21 mouse cellular contexts compared by ENCODE assay signal in the genomic region with DNA sequence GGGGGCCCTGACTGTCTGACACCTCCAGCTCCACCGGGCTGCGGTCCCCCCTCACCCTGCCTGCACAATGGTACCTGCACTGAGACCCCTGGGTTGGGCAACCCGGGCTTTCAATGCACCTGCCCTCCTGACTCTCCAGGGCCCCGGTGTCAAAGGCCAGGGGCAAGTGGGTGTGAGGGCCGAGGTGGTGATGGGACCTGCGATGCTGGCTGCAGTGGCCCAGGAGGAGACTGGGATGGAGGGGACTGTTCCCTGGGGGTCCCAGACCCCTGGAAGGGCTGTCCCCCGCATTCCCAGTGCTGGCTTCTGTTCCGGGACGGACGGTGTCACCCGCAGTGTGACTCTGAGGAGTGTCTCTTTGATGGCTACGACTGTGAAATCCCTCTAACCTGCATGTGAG. TPM values are rescaled to one million over a fixed set of nuclear protein-coding genes. Genes with fewer than 3 reads are reported as not detected.
DNase-seq lines count a peak whose midpoint lies in the region; ATAC-seq and TF ChIP-seq lines count a peak whose summit lies in the region.
"Had no signal": no experiment of that assay in that cellular context is flagged by ENCODE, and none has a peak within 500 bp of the region (broad histone marks: within the 10 kb centered on the region; RNA-seq: fewer than 3 reads in every experiment).

No protein-coding gene starts in this region.

- no peaks in the 10 kb centered on the region for H3K27me3 ChIP-seq in forebrain, embryonic 10.5 days (ENCODE audit: poor library complexity, severe bottlenecking)
- no peaks in the 10 kb centered on the region for H3K27me3 ChIP-seq in forebrain, embryonic 12.5 days
- no peaks in the 10 kb centered on the region for H3K27me3 ChIP-seq in hindbrain, embryonic 12.5 days
- H3K27me3 ChIP-seq in hindbrain, postnatal 0 days (ENCODE audit: insufficient read depth, low read length): no peaks in the 10 kb centered on the region
- no peaks in the 10 kb centered on the region for H3K27me3 ChIP-seq in midbrain, embryonic 13.5 days
- H3K27me3 ChIP-seq in midbrain, embryonic 16.5 days (ENCODE audit: control insufficient read depth, insufficient read depth, low read depth, low read length): no peaks in the 10 kb centered on the region
- H3K27me3 ChIP-seq: forebrain, embryonic 15.5 days; hindbrain, embryonic 15.5 days; intestine, embryonic 15.5 days had no signal

- peak overlapping the region; percentile 44; the same call in 1 of the 2 replicates for H3K27ac ChIP-seq in forebrain, embryonic 10.5 days
- no peak overlapping the region for H3K27ac ChIP-seq in forebrain, embryonic 12.5 days
- no peak overlapping the region for H3K27ac ChIP-seq in hindbrain, embryonic 12.5 days
- no peak overlapping the region for H3K27ac ChIP-seq in hindbrain, postnatal 0 days
- no peak overlapping the region for H3K27ac ChIP-seq in midbrain, embryonic 13.5 days
- no peak overlapping the region for H3K27ac ChIP-seq in midbrain, embryonic 16.5 days (ENCODE audit: low read length)
- H3K27ac ChIP-seq: forebrain, embryonic 15.5 days; heart, adult 2 months; hindbrain, embryonic 15.5 days; intestine, embryonic 15.5 days had no signal

- DNase-seq in forebrain, embryonic 10.5 days (ENCODE audit: extremely low spot score, low spot score): no peak
- DNase-seq in hindbrain, postnatal 0 days (ENCODE audit: low spot score): no peak
- DNase-seq in layer of hippocampus, postnatal 36 days: no peak
- DNase-seq: adrenal gland, adult 2 months; adrenal gland, postnatal 14 days; cerebellum, adult 11 months; cerebellum, adult 8-10 months; cerebellum, postnatal 36 days; embryo, embryonic 11 days; gastrocnemius, postnatal 25 days; heart, adult 2 months; kidney, adult 11 months had no signal

- H3K9ac ChIP-seq in forebrain, embryonic 12.5 days: no peak overlapping the region
- peak overlapping the region; percentile 32; the same call in 1 of the 2 replicates for H3K9ac ChIP-seq in hindbrain, embryonic 12.5 days
- no peak overlapping the region for H3K9ac ChIP-seq in hindbrain, postnatal 0 days (replicated peaks; ENCODE audit: low read length)
- 0 out of 2 replicates have a peak overlapping the region, but pooled peaks have one; percentile 1 for H3K9ac ChIP-seq in midbrain, embryonic 13.5 days (replicated peaks)
- H3K9ac ChIP-seq in midbrain, embryonic 16.5 days (ENCODE audit: low read depth, low read length): no peak overlapping the region
- H3K9ac ChIP-seq: forebrain, embryonic 15.5 days; hindbrain, embryonic 15.5 days; intestine, embryonic 15.5 days had no signal

- ATAC-seq in forebrain, embryonic 12.5 days (ENCODE audit: low FRiP score): no peak
- ATAC-seq in hindbrain, embryonic 12.5 days (ENCODE audit: low FRiP score): no peak
- no peak for ATAC-seq in hindbrain, postnatal 0 days
- ATAC-seq in midbrain, embryonic 13.5 days: no peak
- ATAC-seq in midbrain, embryonic 16.5 days: no peak
- ATAC-seq: CD4-positive, CD25-positive, alpha-beta regulatory T cell, adult 4 months; forebrain, embryonic 15.5 days; intestine, embryonic 15.5 days had no signal

- H3K4me1 ChIP-seq in forebrain, embryonic 10.5 days: peaks cover 33% of the 10 kb centered on the region
- H3K4me1 ChIP-seq in forebrain, embryonic 12.5 days: peaks cover 12% of the 10 kb centered on the region
- peaks cover 11% of the 10 kb centered on the region for H3K4me1 ChIP-seq in hindbrain, embryonic 12.5 days
- no peaks in the 10 kb centered on the region for H3K4me1 ChIP-seq in hindbrain, postnatal 0 days (ENCODE audit: insufficient read depth, low read length)
- peaks cover 14% of the 10 kb centered on the region for H3K4me1 ChIP-seq in midbrain, embryonic 13.5 days (replicated peaks)
- H3K4me1 ChIP-seq in midbrain, embryonic 16.5 days (ENCODE audit: control insufficient read depth, insufficient read depth, low read length): peaks cover 8% of the 10 kb centered on the region

- TF ChIP-seq CTCF in hindbrain, postnatal 0 days (IDR thresholded peaks at IDR 0.05; ENCODE audit: low read depth): no peak

- 89% methylated on average over 12 of the region's 12 CpGs for WGBS in forebrain, embryonic 10.5 days
- WGBS in forebrain, embryonic 12.5 days: 87% methylated on average over 12 of the region's 12 CpGs
- WGBS in hindbrain, embryonic 12.5 days: 88% methylated on average over 12 of the region's 12 CpGs
- WGBS in hindbrain, postnatal 0 days: 85% methylated on average over 12 of the region's 12 CpGs
- 90% methylated on average over 12 of the region's 12 CpGs for WGBS in midbrain, embryonic 13.5 days
- 89% methylated on average over 12 of the region's 12 CpGs for WGBS in midbrain, embryonic 16.5 days

- no peaks in the 10 kb centered on the region for H3K9me3 ChIP-seq in forebrain, embryonic 10.5 days
- H3K9me3 ChIP-seq in forebrain, embryonic 12.5 days: no peaks in the 10 kb centered on the region
- no peaks in the 10 kb centered on the region for H3K9me3 ChIP-seq in hindbrain, embryonic 12.5 days (replicated peaks)
- H3K9me3 ChIP-seq in hindbrain, postnatal 0 days (ENCODE audit: low read length): no peaks in the 10 kb centered on the region
- H3K9me3 ChIP-seq in midbrain, embryonic 13.5 days: no peaks in the 10 kb centered on the region
- no peaks in the 10 kb centered on the region for H3K9me3 ChIP-seq in midbrain, embryonic 16.5 days (replicated peaks; ENCODE audit: control insufficient read depth, low read length, poor library complexity, severe bottlenecking)
- H3K9me3 ChIP-seq: forebrain, embryonic 15.5 days; hindbrain, embryonic 15.5 days; intestine, embryonic 15.5 days had no signal

- no peaks in the 10 kb centered on the region for H3K36me3 ChIP-seq in forebrain, embryonic 10.5 days (replicated peaks)
- no peaks in the 10 kb centered on the region for H3K36me3 ChIP-seq in forebrain, embryonic 12.5 days (replicated peaks)
- H3K36me3 ChIP-seq in hindbrain, embryonic 12.5 days: no peaks in the 10 kb centered on the region
- H3K36me3 ChIP-seq in hindbrain, postnatal 0 days (ENCODE audit: insufficient read depth, low read length): no peaks in the 10 kb centered on the region
- H3K36me3 ChIP-seq in midbrain, embryonic 13.5 days: no peaks in the 10 kb centered on the region
- no peaks in the 10 kb centered on the region for H3K36me3 ChIP-seq in midbrain, embryonic 16.5 days (ENCODE audit: control insufficient read depth, insufficient read depth, low read length)
- H3K36me3 ChIP-seq: forebrain, embryonic 15.5 days; hindbrain, embryonic 15.5 days; intestine, embryonic 15.5 days had no signal

- H3K4me2 ChIP-seq in forebrain, embryonic 12.5 days: no peak overlapping the region
- H3K4me2 ChIP-seq in hindbrain, embryonic 12.5 days (replicated peaks): no peak overlapping the region
- no peak overlapping the region for H3K4me2 ChIP-seq in hindbrain, postnatal 0 days (ENCODE audit: low read depth, low read length)
- H3K4me2 ChIP-seq in midbrain, embryonic 13.5 days (replicated peaks): no peak overlapping the region
- no peak overlapping the region for H3K4me2 ChIP-seq in midbrain, embryonic 16.5 days (ENCODE audit: low read length)
- H3K4me2 ChIP-seq: forebrain, embryonic 15.5 days; heart, embryonic 11.5 days; hindbrain, embryonic 15.5 days; intestine, embryonic 15.5 days had no signal

- H3K4me3 ChIP-seq in forebrain, embryonic 10.5 days: no peak overlapping the region
- H3K4me3 ChIP-seq in forebrain, embryonic 12.5 days (replicated peaks): no peak overlapping the region
- no peak overlapping the region for H3K4me3 ChIP-seq in hindbrain, embryonic 12.5 days
- H3K4me3 ChIP-seq in hindbrain, postnatal 0 days (ENCODE audit: low read length): no peak overlapping the region
- H3K4me3 ChIP-seq in midbrain, embryonic 13.5 days (replicated peaks): no peak overlapping the region
- H3K4me3 ChIP-seq in midbrain, embryonic 16.5 days (ENCODE audit: low read depth, low read length): no peak overlapping the region
- H3K4me3 ChIP-seq: forebrain, embryonic 15.5 days; heart, adult 2 months; hindbrain, embryonic 15.5 days; intestine, embryonic 15.5 days had no signal

RNA-seq across cellular contexts. Expression of a gene that starts 7.1 kb away (rescaled TPM):
- 5.9 and 6.5 TPM in 2 replicates for polyA plus RNA-seq in forebrain, embryonic 10.5 days (2016; fragmentation: Nextera tagmentation; extraction: Ambion mirVana)
- 2.0 and 2.7 TPM in 2 replicates for polyA plus RNA-seq in forebrain, embryonic 12.5 days (2016; fragmentation: Nextera tagmentation; extraction: Ambion mirVana)
- polyA plus RNA-seq in hindbrain, embryonic 12.5 days (2016; fragmentation: Nextera tagmentation; extraction: Ambion mirVana): 3.5 and 4.3 TPM in 2 replicates
- total RNA-seq in hindbrain, postnatal 0 days (2014; rRNA removed): 3.4 and 4.8 TPM in 2 replicates
- polyA plus RNA-seq in hindbrain, postnatal 0 days (2015; fragmentation: Nextera tagmentation; extraction: Ambion mirVana): 4.8 and 5.4 TPM in 2 replicates
- polyA plus RNA-seq in midbrain, embryonic 13.5 days (2015; fragmentation: Nextera tagmentation; extraction: Ambion mirVana): 2.8 and 3.4 TPM in 2 replicates
- polyA plus RNA-seq in midbrain, embryonic 16.5 days (2015; fragmentation: Nextera tagmentation; extraction: Ambion mirVana): 3.9 and 4.3 TPM in 2 replicates
- 1 to 10 TPM; 2.1 to 2.2 TPM for total RNA-seq in layer of hippocampus, postnatal 36 days (2021)

RNA-seq across cellular contexts. Expression of a gene that starts 8.5 kb away (rescaled TPM):
- polyA plus RNA-seq in forebrain, embryonic 10.5 days (2016; fragmentation: Nextera tagmentation; extraction: Ambion mirVana): 15.6 and 15.7 TPM in 2 replicates
- polyA plus RNA-seq in forebrain, embryonic 12.5 days (2016; fragmentation: Nextera tagmentation; extraction: Ambion mirVana): 16.6 and 17.8 TPM in 2 replicates
- polyA plus RNA-seq in hindbrain, embryonic 12.5 days (2016; fragmentation: Nextera tagmentation; extraction: Ambion mirVana): 17.9 and 18.7 TPM in 2 replicates
- 63.1 and 67.1 TPM in 2 replicates for total RNA-seq in hindbrain, postnatal 0 days (2014; rRNA removed)
- 6.2 and 7.5 TPM in 2 replicates for polyA plus RNA-seq in hindbrain, postnatal 0 days (2015; fragmentation: Nextera tagmentation; extraction: Ambion mirVana)
- polyA plus RNA-seq in midbrain, embryonic 13.5 days (2015; fragmentation: Nextera tagmentation; extraction: Ambion mirVana): 13.3 and 15.3 TPM in 2 replicates
- polyA plus RNA-seq in midbrain, embryonic 16.5 days (2015; fragmentation: Nextera tagmentation; extraction: Ambion mirVana): 9.4 and 9.7 TPM in 2 replicates
- total RNA-seq in layer of hippocampus, postnatal 36 days (2021): 10 to 100 TPM; 63.0 to 63.9 TPM

RNA-seq across cellular contexts. Expression of a gene that starts 15.1 kb away (rescaled TPM):
- 2.3 TPM in 2 replicates for polyA plus RNA-seq in forebrain, embryonic 10.5 days (2016; fragmentation: Nextera tagmentation; extraction: Ambion mirVana)
- polyA plus RNA-seq in forebrain, embryonic 12.5 days (2016; fragmentation: Nextera tagmentation; extraction: Ambion mirVana): 2.6 and 2.9 TPM in 2 replicates
- polyA plus RNA-seq in hindbrain, embryonic 12.5 days (2016; fragmentation: Nextera tagmentation; extraction: Ambion mirVana): 1.9 and 2.9 TPM in 2 replicates
- total RNA-seq in hindbrain, postnatal 0 days (2014; rRNA removed): 1.8 and 2.0 TPM in 2 replicates
- polyA plus RNA-seq in hindbrain, postnatal 0 days (2015; fragmentation: Nextera tagmentation; extraction: Ambion mirVana): 1.7 and 2.5 TPM in 2 replicates
- 1.5 and 2.2 TPM in 2 replicates for polyA plus RNA-seq in midbrain, embryonic 13.5 days (2015; fragmentation: Nextera tagmentation; extraction: Ambion mirVana)
- 0.95 and 1.1 TPM in 2 replicates for polyA plus RNA-seq in midbrain, embryonic 16.5 days (2015; fragmentation: Nextera tagmentation; extraction: Ambion mirVana)
- under 1 TPM; 0.60 to 0.94 TPM for total RNA-seq in layer of hippocampus, postnatal 36 days (2021)

RNA-seq across cellular contexts. Expression of a gene that starts 18.5 kb away (rescaled TPM):
- polyA plus RNA-seq in forebrain, embryonic 10.5 days (2016; fragmentation: Nextera tagmentation; extraction: Ambion mirVana): 6.1 and 7.0 TPM in 2 replicates
- polyA plus RNA-seq in forebrain, embryonic 12.5 days (2016; fragmentation: Nextera tagmentation; extraction: Ambion mirVana): 6.9 and 9.5 TPM in 2 replicates
- 8.9 and 13.1 TPM in 2 replicates for polyA plus RNA-seq in hindbrain, embryonic 12.5 days (2016; fragmentation: Nextera tagmentation; extraction: Ambion mirVana)
- 6.0 and 11.4 TPM in 2 replicates for total RNA-seq in hindbrain, postnatal 0 days (2014; rRNA removed)
- 5.2 and 6.1 TPM in 2 replicates for polyA plus RNA-seq in hindbrain, postnatal 0 days (2015; fragmentation: Nextera tagmentation; extraction: Ambion mirVana)
- polyA plus RNA-seq in midbrain, embryonic 13.5 days (2015; fragmentation: Nextera tagmentation; extraction: Ambion mirVana): 8.9 and 9.1 TPM in 2 replicates
- polyA plus RNA-seq in midbrain, embryonic 16.5 days (2015; fragmentation: Nextera tagmentation; extraction: Ambion mirVana): 5.9 and 6.7 TPM in 2 replicates
- 10 to 100 TPM in 1 of 2 experiments, 1 to 10 TPM in 1; 7.0 to 11.5 TPM for total RNA-seq in layer of hippocampus, postnatal 36 days (2021)

RNA-seq across cellular contexts. Expression of a gene that starts 21.0 kb away (rescaled TPM):
- 185 and 186 TPM in 2 replicates for polyA plus RNA-seq in forebrain, embryonic 10.5 days (2016; fragmentation: Nextera tagmentation; extraction: Ambion mirVana)
- polyA plus RNA-seq in forebrain, embryonic 12.5 days (2016; fragmentation: Nextera tagmentation; extraction: Ambion mirVana): 241 and 247 TPM in 2 replicates
- polyA plus RNA-seq in hindbrain, embryonic 12.5 days (2016; fragmentation: Nextera tagmentation; extraction: Ambion mirVana): 214 and 228 TPM in 2 replicates
- 61.9 and 65.3 TPM in 2 replicates for total RNA-seq in hindbrain, postnatal 0 days (2014; rRNA removed)
- 223 and 233 TPM in 2 replicates for polyA plus RNA-seq in hindbrain, postnatal 0 days (2015; fragmentation: Nextera tagmentation; extraction: Ambion mirVana)
- 324 and 337 TPM in 2 replicates for polyA plus RNA-seq in midbrain, embryonic 13.5 days (2015; fragmentation: Nextera tagmentation; extraction: Ambion mirVana)
- 291 and 298 TPM in 2 replicates for polyA plus RNA-seq in midbrain, embryonic 16.5 days (2015; fragmentation: Nextera tagmentation; extraction: Ambion mirVana)
- 10 to 100 TPM; 79.4 to 87.3 TPM for total RNA-seq in layer of hippocampus, postnatal 36 days (2021)

Comparison
In these comparisons a context has a peak if more than half of its experiments do, and no peak if none do; other contexts are left out.
1. H3K9ac ChIP-seq: peak in hindbrain, embryonic 12.5 days (single experiment) and midbrain, embryonic 13.5 days (single experiment); none in forebrain, embryonic 12.5 days (single experiment), hindbrain, postnatal 0 days (single experiment) and midbrain, embryonic 16.5 days (single experiment).